Mouse (Mus musculus) layer of hippocampus, adult 11-12 months (tissue): ENCODE results near the gene Wasf2.
A peak's percentile ranks its signal among the peaks of the same experiment; 100 is the strongest.
"Not testable (repeated sequence)": the region's sequence is repeated elsewhere in the genome, so short reads cannot be mapped to it uniquely, and the experiment has no call there.

Source experiments
- DNase-seq: peaks from one replicate; pipeline ENCODE4 v3.0.0; 2022; ENCODE audit warnings: low spot score

The Wasf2 gene

DNA sequence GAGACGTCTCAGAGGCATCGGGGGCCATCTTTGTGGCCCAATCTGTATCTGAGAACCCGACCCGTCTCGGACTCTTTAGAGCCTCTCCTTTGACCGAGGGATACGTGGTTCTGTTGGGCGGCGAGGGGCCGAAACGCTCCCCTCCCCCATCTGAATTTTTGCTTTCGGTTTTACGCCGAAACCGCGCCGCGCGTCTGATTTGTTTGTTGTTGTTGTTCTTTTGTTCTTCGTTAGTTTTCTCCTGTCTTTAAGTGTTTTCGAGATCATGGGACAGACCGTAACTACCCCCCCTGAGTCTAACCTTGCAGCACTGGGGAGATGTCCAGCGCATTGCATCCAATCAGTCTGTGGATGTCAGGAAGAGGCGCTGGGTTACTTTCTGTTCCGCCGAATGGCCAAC, 33.6 kb upstream of the Wasf2 start:
- DNase-seq = not testable (repeated sequence)

- no peak for DNase-seq
Observed at GRCm38 (mm10) chr4:133101751-133102150, 28.6 kb upstream of the Wasf2 start.

DNA sequence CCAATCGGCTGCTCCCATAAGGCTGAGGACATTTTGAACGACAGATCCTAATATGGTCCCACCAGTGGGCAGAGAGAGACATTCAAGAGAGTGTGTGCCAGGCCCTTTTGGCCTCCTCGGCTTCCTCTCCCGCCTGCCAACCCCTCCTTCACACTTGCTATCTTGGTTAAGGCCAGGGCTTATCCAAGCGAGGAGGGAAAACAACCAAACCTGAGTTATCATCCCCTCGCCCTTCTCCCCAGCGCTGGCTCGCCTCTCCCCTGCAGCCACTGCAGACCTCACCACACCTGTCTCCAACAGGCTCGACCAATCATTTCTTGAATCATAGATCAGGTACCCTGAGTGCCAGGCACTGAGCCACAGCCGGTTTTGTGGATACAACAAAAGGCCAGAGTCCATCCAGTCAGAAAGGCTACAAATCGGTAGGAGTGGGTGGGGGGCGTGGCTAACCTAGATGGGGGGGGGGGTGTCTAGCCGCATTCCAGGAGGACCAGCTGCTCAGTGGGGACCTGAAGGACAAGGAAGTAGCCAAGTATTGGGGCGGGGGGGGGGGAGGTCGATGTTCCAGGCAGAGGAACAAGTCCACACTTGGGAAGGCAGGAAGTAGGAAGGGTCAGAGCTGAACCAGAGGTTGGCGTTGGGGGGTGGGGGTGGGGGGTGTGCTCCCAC, 26.6 kb upstream of the Wasf2 start:
- DNase-seq = no peak

GRCm38 (mm10) chr4:133104194-133104569, 26.1 kb upstream of the Wasf2 start:
- no peak for DNase-seq

DNA sequence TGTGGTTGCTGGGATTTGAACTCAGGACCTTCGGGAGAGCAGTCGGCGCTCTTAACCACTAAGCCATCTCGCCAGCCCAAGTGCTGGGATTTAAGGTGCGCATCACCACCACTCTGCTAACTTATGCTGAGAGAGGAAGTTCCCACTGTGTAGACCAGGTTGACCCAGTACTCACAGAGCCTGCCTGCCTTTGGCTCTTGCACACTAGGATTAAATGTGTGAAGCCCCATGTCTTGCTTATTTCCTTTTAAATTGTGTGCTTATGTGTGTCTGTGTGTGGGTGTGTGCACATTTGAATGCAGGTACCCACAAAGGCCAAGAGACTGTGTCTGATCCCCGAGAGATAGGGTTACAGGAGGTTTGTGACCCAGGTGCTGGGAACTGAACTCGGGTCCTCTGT, 23.6 kb upstream of the Wasf2 start:
- DNase-seq = no peak

- DNase-seq = no peak
Observed at GRCm38 (mm10) chr4:133107788-133108281, 22.5 kb upstream of the Wasf2 start.

DNA sequence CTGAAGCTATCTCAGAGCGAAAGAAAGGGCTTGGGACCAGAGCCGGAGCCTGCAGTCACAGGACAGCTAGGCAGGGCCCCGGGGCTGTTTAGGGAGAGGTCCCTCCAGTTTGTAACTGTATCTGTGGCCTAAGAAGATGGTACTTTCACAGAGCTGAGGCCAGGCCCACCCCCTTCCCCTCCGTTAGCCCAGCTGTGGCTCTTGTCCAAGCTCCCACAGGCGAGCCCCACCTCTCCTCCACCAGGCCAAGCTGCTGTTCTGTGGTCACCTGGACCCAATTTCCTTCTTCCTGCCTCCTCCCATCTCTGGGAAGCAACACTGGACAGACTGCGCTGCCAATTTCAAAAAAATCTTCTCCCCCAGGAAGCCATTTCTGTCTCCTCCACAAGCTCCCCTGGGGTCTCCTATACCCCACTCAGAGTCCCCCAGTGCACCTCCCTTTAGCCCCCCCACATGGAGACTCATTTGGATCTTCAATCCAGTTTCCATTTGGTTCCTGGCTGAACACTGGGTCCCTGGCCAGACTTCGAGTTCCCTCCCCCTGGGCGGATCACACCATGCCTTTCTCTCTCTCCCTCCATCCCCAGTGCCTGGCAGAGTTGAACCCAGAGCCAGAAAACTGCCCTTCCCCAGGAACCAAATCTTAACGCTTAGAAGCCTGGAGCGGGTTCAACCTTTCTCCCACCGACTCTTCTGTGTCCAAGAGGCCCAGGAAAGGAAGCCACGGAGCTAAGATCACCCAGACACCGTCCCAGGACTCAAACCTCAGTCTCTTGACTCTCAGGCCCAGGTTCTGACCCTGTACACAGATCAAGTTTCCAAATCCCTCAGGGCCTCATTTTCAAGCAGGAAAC, 21.6 kb upstream of the Wasf2 start:
- DNase-seq = no peak

GRCm38 (mm10) chr4:133109335-133109801, 20.9 kb upstream of the Wasf2 start:
- DNase-seq = no peak

DNA sequence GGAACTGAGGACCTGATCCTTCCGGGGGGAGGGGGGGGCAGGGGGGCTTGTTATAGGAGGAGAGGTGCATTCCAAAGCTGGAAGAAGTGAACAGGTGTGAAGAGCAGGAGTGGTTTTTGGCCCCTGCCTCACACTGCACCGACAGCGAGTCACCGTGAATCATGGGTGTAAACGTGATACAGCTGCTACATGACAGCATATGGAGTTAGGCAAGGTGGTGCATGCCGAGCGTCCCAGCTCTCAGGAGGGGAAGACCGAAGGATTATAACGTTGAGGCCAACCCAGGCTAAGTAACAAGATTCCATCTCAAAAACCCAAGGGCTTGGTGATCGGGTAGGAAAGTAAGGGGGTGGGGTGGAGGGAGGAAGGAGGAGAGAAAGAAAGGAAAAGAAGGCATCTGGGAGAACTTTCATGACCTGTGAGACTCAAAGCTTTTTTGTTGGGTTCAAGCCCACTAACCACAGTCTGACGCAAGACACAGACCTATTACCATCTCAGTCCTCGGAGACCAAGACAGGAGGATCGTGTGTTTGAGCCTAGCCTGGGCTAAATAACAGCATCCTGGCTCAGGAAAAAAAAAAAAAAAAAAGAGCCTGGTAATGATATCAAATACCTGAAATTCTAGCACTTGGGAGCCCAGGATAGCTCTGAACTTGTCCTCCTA, 18.0 kb upstream of the Wasf2 start:
- DNase-seq = no peak

DNA sequence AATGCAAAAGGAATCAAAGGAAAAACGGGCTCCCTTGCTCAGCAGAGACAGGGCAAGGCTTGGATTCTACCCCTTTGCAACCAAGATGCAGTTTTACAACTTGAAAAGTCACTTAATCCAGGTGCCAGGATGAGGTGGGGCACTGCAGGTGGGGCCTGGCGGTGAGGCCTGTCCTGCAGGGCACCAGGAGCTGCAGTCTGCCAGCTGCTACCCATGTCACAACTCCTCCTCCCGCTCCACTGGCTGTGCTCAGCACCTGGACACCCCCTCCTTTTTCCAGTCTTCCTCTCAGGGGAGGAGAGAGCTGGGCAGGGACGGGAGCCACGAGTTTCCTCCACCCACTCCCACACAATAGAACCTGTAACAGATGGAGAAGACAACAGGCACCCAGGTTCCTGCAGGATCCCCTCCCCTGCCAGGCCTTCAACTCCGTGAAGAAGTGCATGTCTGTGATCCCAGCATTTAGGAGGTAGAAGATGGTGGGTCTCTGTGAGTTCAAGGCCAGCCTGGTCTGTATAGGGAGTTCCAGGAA, 16.9 kb upstream of the Wasf2 start:
- no peak for DNase-seq

GRCm38 (mm10) chr4:133114762-133115161, 15.5 kb upstream of the Wasf2 start:
- no peak for DNase-seq

GRCm38 (mm10) chr4:133115721-133116429, 14.4 kb upstream of the Wasf2 start:
- DNase-seq = no peak

- no peak for DNase-seq
Observed at GRCm38 (mm10) chr4:133116756-133117470, 13.4 kb upstream of the Wasf2 start.

GRCm38 (mm10) chr4:133117556-133118411, 12.5 kb upstream of the Wasf2 start:
- DNase-seq = peak; percentile 33

- no peak for DNase-seq
Observed at GRCm38 (mm10) chr4:133118775-133119375, 11.4 kb upstream of the Wasf2 start.

GRCm38 (mm10) chr4:133119579-133119978, 10.7 kb upstream of the Wasf2 start:
- no peak for DNase-seq

DNA sequence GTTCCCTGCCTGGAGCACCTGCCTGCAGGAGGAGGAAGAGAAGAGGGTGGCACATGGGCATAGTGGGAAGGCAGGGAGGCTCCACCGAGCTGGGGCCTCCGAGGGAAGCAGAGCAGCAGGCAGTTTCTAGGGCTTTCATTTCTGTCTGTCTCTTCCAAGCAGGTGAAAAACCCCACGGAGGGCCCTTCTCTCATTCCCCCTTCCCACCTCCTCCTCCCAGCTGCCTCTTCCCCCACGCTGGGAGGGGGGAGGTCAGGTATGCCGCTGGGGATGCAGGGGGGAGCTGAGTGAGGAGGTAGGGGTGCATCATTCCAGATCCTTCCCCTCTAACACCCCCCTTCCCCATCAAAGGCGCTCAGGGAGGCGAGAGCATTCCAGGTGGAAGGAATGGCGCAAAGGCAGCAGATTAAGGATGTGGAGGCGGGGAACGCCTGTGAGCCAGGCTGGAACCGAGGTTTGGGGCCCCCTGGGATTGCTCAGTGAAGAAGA, 9.4 kb upstream of the Wasf2 start:
- no peak for DNase-seq

DNA sequence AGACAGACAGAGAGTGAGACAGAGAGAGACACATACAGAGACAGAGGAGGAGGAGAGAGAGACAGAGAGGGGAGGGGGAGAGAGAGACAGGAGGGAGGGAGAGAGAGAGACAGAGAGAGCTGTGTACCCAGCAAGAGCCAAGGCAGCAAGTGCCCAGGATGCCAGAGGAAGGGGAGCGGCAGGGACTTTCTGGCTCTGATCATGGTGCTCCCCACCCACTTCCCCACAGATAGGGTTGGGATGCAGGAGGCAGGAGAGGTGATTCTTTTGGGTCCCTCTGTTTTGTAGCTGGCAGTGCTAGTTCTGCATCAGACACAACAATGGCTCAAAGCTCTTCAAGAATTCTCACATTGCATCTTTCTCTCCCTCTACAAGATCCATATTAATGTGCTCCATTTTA, 8.9 kb upstream of the Wasf2 start:
- no peak for DNase-seq

DNA sequence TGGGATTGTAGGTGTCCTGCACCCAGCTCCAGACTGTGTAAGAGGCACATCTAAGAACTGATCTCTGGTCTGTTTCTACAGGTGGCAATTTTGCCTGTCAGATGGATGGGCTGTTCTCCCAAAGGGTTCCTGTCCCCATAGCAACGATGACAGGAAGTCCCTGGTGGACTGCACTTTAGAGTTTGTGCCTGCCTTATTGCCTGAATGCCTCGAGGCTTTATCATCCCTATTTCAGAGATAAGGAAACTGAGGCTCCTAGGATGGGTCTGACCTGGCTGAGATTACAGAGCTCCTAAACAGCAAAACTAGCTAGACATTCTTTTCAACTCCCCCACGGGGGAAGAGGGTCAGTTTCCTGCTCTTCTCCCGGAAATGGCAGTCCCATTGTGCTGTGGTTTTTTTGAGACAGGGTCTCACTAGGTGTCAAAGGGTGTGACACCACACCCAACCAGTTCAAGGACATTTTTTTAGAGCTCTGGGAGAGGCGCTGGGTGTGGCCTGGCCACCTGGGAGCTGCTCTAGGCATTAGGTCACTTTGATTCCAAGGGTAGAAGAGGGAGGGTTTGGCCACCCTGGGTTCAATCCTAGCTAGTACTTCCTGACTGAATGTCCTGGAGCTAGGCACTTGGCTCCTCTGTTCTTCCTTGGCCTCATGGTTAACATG, 8.2 kb upstream of the Wasf2 start:
- DNase-seq = no peak
